Mouse (Mus musculus): ENCODE measurements around the gene Upk3bl.
A peak's percentile ranks its signal among the peaks of the same experiment; 100 is the strongest.
"Not testable (repeated sequence)": the region's sequence is repeated elsewhere in the genome, so short reads cannot be mapped to it uniquely, and the experiment has no call there.

Gene Upk3bl

GRCm38 (mm10) chr5:136088821-136089575 is 34.7 kb downstream of the Upk3bl start:
- DNase-seq = peak; percentile 57 to 68

GRCm38 (mm10) chr5:136091927-136092326 is 37.6 kb downstream of the Upk3bl start:
- no peak for DNase-seq

- DNase-seq = no peak
Measured at GRCm38 (mm10) chr5:136094249-136095010, 40.1 kb downstream of the Upk3bl start.

GRCm38 (mm10) chr5:136095089-136095488 is 40.8 kb downstream of the Upk3bl start:
- no peak for DNase-seq

GRCm38 (mm10) chr5:136098536-136098935 is 44.2 kb downstream of the Upk3bl start:
- DNase-seq = peak in 1 of 2 experiments; percentile 25

- DNase-seq = peak; percentile 80 to 87
Measured at GRCm38 (mm10) chr5:136102099-136102820, 48.0 kb downstream of the Upk3bl start.

GRCm38 (mm10) chr5:136104511-136104910 is 50.2 kb downstream of the Upk3bl start:
- DNase-seq = peak; percentile 52 to 69

GRCm38 (mm10) chr5:136108486-136108885 is 54.2 kb downstream of the Upk3bl start:
- DNase-seq = no peak

- DNase-seq = no peak
Measured at GRCm38 (mm10) chr5:136109042-136109441, 54.8 kb downstream of the Upk3bl start.

GRCm38 (mm10) chr5:136113546-136113945 is 59.3 kb downstream of the Upk3bl start:
- DNase-seq = not testable (repeated sequence)
